Mouse (Mus musculus) adipose tissue, adult 10 weeks (tissue): ENCODE results near the gene 9930111J21Rik1. TPM values are rescaled to one million over a fixed set of nuclear protein-coding genes. Genes with fewer than 3 reads are reported as not detected.

ENCODE experiments used
- polyA plus RNA-seq: library from polyadenylated mRNA; stranded (reverse); fragments of 350-450 nt; fragmentation: Illumina TruSeq; extraction: RNeasy Lipid Tissue Mini Kit (QIAGEN cat#74804); gene quantifications from one replicate; pipeline ENCODE4 v1.2.3, GENCODE M21; 2014; ENCODE audit warnings: low read depth, low replicate concordance

Gene 9930111J21Rik1
- 1.5 TPM for polyA plus RNA-seq

GRCm38 (mm10) chr11:48979251-48979650 lies at the start of gene 9930111J21Rik1:
9930111J21Rik1 (minus strand) TSS chr11:48979398.

DNA sequence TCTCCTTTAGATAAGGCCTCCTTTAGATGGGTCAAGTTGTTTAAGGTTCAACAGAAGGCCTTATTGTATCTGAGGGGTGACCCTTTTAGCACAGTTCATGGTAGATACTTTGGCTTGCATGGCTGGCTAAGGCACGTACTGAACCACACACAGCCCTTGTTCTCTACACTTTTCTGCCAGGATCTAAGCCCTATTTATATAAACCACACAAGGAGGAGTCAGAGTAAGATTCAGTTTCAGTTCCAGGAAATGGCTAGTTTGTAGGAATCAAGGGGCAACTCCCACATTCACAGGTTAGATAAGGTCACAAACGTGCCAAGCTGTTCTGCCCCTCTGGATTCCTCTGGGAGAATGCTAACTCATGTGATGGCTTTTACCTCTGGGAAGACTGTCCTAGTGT lies 14.8 kb upstream of the 9930111J21Rik1 start, which contains the start of gene Tgtp1:
TSS of gene Tgtp1 (minus strand) at position 155 of the 400 bp plus-strand sequence.

DNA sequence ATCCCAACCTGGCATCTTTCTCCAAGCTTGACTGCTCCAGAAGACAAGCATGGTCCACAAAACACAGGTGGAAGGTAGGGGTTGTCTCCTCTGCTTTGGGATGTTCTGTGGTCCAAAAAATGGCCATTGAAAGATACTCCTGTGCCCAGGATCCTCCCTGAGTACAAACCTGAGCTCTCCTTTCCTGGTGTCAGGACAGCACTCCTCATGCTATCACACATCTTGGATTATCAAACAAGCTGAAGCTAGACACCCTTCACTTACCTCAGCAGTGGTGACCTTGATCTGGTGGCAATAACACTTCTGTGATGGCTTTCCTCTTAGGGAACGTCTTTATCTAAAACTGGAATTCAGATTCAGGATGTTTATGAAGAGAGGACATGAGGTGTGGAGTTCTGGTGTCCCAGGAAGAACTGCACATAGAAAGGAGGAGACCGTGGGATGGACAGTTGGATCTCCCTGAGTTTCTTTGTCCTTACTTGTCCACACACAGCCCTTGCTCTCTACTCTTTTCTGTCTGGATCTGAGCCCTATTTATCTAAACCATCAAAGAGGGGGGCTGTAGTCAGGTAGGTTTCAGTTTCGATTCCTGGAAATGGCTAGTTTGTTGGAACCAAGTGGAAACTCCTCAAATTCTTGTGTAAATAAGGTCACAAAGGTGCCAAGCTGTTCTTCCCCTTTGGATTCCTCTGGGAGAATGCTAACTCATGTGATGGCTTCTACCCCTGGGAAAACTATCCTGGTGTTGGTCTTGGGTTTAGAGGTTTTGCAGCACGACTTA lies 12.7 kb upstream of the 9930111J21Rik1 start, which contains the start of gene Gm12185:
TSS of gene Gm12185 (minus strand) at position 487 of the 781 bp plus-strand sequence.

DNA sequence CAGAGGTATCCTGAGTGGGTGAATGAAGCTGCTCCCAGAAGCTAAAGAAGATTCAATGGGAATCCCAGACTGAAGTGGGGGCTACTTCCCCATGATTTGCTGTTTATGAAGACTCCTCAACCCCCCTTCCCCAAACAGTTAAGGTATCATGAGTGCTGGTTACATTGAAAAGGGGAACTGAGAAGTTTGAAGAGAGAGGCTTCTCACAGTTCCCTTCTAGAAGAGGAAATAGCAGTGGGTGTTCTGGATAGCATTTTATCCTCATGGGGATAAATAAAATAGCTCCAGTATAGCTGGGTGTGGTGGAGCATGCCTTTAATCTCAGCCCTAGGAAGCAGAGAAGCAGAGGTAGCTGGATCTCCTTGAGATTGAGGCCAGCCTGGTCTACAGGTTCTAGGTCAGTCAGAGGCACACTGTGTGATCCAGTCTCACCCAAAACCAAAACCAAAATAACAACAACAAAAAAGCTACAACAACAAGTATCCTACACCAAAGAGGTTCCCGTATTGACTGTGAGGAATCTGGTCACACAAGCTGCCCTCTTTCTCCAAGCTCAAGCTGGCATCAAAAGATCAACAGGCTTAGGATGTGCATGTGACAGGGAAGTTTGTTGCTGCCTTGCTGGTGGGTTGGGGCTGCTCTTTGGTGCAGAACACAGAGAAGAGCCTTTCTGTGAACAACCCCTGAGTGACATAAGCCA lies 808 bp downstream of the 9930111J21Rik1 start, which contains the start of gene Olfr56:
TSS of gene Olfr56 (plus strand) at position 650 of the 700 bp plus-strand sequence.

DNA sequence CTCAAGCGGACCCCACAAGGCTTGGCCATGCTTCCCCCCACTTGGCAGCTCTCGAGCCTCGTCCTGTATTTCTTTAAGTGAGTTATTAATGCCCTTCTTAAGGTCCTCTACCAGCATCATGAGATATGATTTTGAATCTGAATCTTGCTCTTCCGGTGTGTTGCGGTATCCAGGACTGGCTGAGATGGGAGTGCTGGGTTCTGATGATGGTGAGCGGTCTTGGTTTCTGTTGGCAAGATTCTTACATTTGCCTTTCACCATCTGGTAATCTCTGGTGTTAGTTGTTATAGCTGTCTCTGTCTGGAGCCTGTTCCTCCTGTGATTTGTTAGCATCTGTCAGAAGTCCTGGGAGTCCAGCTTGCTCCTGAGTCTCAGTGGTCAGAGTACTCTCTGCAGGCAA lies 33.1 kb downstream of the 9930111J21Rik1 start, which contains the start of gene Psme2b:
TSS of gene Psme2b (minus strand) at position 101 of the 400 bp plus-strand sequence.

DNA sequence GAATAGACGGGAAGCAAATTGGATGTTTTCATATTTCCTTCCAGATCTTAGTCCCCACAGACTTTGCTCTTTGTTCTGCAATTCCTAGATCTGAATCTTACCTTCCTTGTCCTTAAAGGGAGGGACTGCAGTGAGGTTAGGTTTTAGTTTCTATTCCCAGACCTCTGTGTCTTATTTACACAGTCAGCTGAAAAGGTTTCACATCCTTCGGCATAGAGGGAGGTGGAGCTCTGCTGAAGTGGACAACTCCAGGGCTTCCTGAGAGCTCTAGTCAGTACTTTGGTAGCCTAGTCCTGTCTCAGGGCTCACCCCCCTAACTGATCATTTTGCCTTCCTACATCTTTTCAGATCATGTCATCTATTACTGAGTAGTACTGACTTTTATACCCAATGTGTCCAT lies 77.2 kb downstream of the 9930111J21Rik1 start, which contains the start of gene Gm5431:
TSS of gene Gm5431 (minus strand) at position 194 of the 400 bp plus-strand sequence.

Other genes starting within 250 kb of the 9930111J21Rik1 start
- 827 TPM for gene Rack1, start 179.1 kb downstream of the 9930111J21Rik1 start, polyA plus RNA-seq
- gene Trim41, start 162.0 kb downstream of the 9930111J21Rik1 start, polyA plus RNA-seq: 40.1 TPM
- gene Trim7, start 153.3 kb downstream of the 9930111J21Rik1 start, polyA plus RNA-seq: 18.8 TPM
- gene Gm12184, start 152.7 kb downstream of the 9930111J21Rik1 start, polyA plus RNA-seq: 11.4 TPM
- gene Irgm1, start 107.7 kb downstream of the 9930111J21Rik1 start, polyA plus RNA-seq: 23.5 TPM
- gene Gm5431, start 77.2 kb downstream of the 9930111J21Rik1 start, polyA plus RNA-seq: 1.8 TPM
- gene Psme2b, start 33.2 kb downstream of the 9930111J21Rik1 start, polyA plus RNA-seq: 2.4 TPM
- 0.92 TPM for gene Olfr56, start 509 bp downstream of the 9930111J21Rik1 start, polyA plus RNA-seq
- gene Gm12185, start 12.8 kb upstream of the 9930111J21Rik1 start, polyA plus RNA-seq: 0.30 TPM
- gene Tgtp1, start 14.8 kb upstream of the 9930111J21Rik1 start, polyA plus RNA-seq: 9.5 TPM
- 4.0 TPM for gene 9930111J21Rik2, start 71.8 kb upstream of the 9930111J21Rik1 start, polyA plus RNA-seq
- 14.4 TPM for gene Tgtp2, start 84.8 kb upstream of the 9930111J21Rik1 start, polyA plus RNA-seq
- gene Ifi47, start 97.2 kb upstream of the 9930111J21Rik1 start, polyA plus RNA-seq: 10.8 TPM
- 0.45 TPM for gene Olfr1396, start 135.5 kb upstream of the 9930111J21Rik1 start, polyA plus RNA-seq
- not detected for gene Olfr1395, start 162.9 kb upstream of the 9930111J21Rik1 start, polyA plus RNA-seq
- gene Olfr1394, start 175.0 kb upstream of the 9930111J21Rik1 start, polyA plus RNA-seq: not detected
- 21.1 TPM for gene Btnl9, start 207.8 kb upstream of the 9930111J21Rik1 start, polyA plus RNA-seq
- 16.9 TPM for gene Zfp62, start 223.9 kb upstream of the 9930111J21Rik1 start, polyA plus RNA-seq